Mouse (Mus musculus) liver, embryonic 14.5 days (tissue): ENCODE results near the gene Vasn. TPM values are rescaled to one million over a fixed set of nuclear protein-coding genes. Genes with fewer than 3 reads are reported as not detected.

Experiments
- ATAC-seq: fragments of 200-750 bp; cut with Nextera tagmentation; 2 replicates; pipeline ENCODE4 v1.8.0; 2017; ENCODE audit warnings: moderate number of reproducible peaks, mild to moderate bottlenecking, moderate library complexity; ENCODE audit not compliant: insufficient read depth
- DNase-seq, 3 experiments: peaks; one replicate each; pipeline ENCODE4 v3.0.0-alpha.2; 2012 to 2013; ENCODE audit warnings: low read depth in 3 of 3, low spot score in 3 of 3
- H3K27ac ChIP-seq: fragments of 300-500 bp; sonication (generic); 2 replicates; pipeline ENCODE4 v1.5.1; 2014; ENCODE audit warnings: moderate library complexity, mild to moderate bottlenecking, control low read depth, inconsistent platforms
- H3K27me3 ChIP-seq: fragments of 300-500 bp; sonication (generic); 2 replicates; pipeline ENCODE4 v1.6.1; 2014; ENCODE audit warnings: mild to moderate bottlenecking, low read length, moderate library complexity; ENCODE audit not compliant: control insufficient read depth, insufficient read depth
- H3K36me3 ChIP-seq: fragments of 300-500 bp; sonication (generic); replicated peaks from 2 replicates; pipeline ENCODE4 v1.6.1; 2014; ENCODE audit warnings: low read depth; ENCODE audit not compliant: control insufficient read depth, insufficient read depth
- H3K4me1 ChIP-seq, 2 experiments: fragments of 200-500 bp in 1 of 2; fragments of 300-500 bp in 1 of 2; sonication (generic) in 1 of 2; replicated peaks; 2 replicates each; pipeline ENCODE4 v1.6.1; 2012 to 2014; ENCODE audit warnings: antibody characterized with exemption in 1 of 2, inconsistent platforms in 1 of 2, low read length in 1 of 2; ENCODE audit not compliant: control insufficient read depth in 2 of 2, insufficient read depth in 2 of 2
- H3K4me2 ChIP-seq: fragments of 300-500 bp; sonication (generic); 2 replicates; pipeline ENCODE4 v1.6.1; 2014; ENCODE audit warnings: low read depth, mild to moderate bottlenecking, control low read depth, moderate library complexity
- H3K4me3 ChIP-seq, 2 experiments: fragments of 200-500 bp in 1 of 2; fragments of 300-500 bp in 1 of 2; sonication (generic) in 1 of 2; 2 replicates each; pipeline ENCODE4 v1.5.1; 2012 to 2014; ENCODE audit warnings: low read depth in 2 of 2, low read length in 2 of 2, mild to moderate bottlenecking in 2 of 2, control low read depth in 1 of 2, inconsistent platforms in 1 of 2, moderate library complexity in 1 of 2; ENCODE audit not compliant: insufficient read depth in 1 of 2
- H3K9ac ChIP-seq: fragments of 300-500 bp; sonication (generic); replicated peaks from 2 replicates; pipeline ENCODE4 v1.6.1; 2014; ENCODE audit warnings: mild to moderate bottlenecking, control low read depth, moderate library complexity
- H3K9me3 ChIP-seq: fragments of 300-500 bp; sonication (generic); 2 replicates; pipeline ENCODE4 v1.6.1; 2016; ENCODE audit warnings: low read length, mixed read lengths; ENCODE audit not compliant: control insufficient read depth
- CTCF ChIP-seq: IDR thresholded peaks from 2 replicates; pipeline ENCODE4 v1.5.1; 2016; ENCODE audit warnings: antibody characterized with exemption, low read depth, control low read depth
- EP300 ChIP-seq: IDR thresholded peaks from 2 replicates; pipeline ENCODE4 v1.6.1; 2016; ENCODE audit warnings: antibody characterized with exemption, low read depth
- WGBS: fragments of 180-500 bp; shearing (Covaris S2); extraction: QIAGEN DNeasy Blood & Tissue Kit; methylation state at CpG from one replicate; pipeline ENCODE4 v1.1.7; 2014; ENCODE audit not compliant: insufficient replicate concordance; 5-methylcytosine and 5-hydroxymethylcytosine counted together
- polyA plus RNA-seq, 2 experiments: library from polyadenylated mRNA; depleted of rRNA in 1 of 2; stranded (reverse) in 1 of 2; unstranded in 1 of 2; fragments of >200 nt; fragmentation: Nextera tagmentation in 1 of 2; extraction: Ambion mirVana in 1 of 2; gene quantifications; 2 replicates each; pipeline versions ENCODE4 v1.2.1 to v1.2.3; 2012 to 2014

Gene Vasn
- polyA plus RNA-seq, 2 experiments: 1.2 to 2.5 TPM

DNA sequence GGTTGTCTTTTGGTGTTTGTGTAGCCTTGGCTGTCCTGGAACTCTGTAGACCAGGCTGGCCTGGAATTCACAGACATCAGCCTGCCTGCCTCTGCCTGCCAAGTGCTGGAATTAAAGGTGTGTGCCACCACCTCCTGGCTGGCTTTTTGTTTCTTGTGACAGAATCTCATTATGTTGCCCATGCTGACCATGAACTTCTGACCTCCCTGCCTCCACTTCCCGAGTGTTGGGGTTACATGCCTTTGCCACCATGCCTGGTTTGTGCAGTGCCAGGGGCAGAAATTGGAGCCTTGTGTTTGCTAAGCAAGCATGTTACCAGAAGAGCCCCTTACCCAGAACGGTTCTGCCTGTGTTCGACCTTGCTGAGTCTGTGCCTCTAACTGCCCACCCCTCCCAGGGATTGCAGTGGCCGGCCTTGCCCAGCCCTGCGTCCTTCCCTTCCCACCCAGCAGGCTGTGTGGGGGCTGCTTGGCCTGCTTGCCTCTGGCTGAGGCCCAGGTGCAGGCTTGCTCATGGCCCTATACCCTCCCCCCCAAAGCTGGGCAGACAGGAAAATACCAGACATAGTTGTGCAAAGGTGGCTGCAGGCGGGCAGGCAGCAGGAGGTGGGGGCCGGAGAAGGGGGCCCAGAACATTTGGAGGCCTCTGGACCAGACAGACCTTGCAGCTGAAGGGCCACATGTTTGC, 36.8 kb upstream of the Vasn start:
- DNase-seq (no peak), ATAC-seq (no peak)
- no peaks in the 10 kb centered on the region for H3K9me3 ChIP-seq
- no peak overlapping the region for H3K9ac ChIP-seq
- H3K36me3 ChIP-seq: no peaks in the 10 kb centered on the region
- no peak overlapping the region for H3K4me2 ChIP-seq
- WGBS: 51% methylated on average over 7 of the region's 7 CpGs
- TF ChIP-seq CTCF (no peak), EP300 (no peak)
- H3K27ac ChIP-seq: no peak overlapping the region
- peaks cover 0 to 27% of the 10 kb centered on the region in 2 experiments; a peak in 2 of 4 replicates for H3K4me1 ChIP-seq
- no peak overlapping the region for H3K4me3 ChIP-seq
- no peaks in the 10 kb centered on the region for H3K27me3 ChIP-seq

DNA sequence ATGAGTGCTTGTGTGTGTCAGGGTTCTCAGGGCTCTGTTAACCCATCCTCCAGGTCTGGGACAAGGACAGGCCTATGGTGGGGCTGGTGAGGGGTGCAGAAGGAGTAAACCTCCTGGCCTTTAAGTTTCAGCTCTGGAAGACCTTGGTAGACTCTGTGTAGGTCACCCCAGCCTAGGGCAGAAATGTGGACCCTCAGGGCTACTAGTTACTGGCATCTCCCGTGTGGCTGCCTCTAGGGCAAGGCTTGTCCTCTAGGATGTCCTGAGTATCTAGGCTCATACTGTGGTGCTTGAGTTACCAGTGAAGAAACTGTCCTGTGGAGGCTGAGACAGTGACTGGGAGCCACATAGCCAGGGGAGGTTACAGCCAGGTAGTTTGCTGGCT, 36.3 kb upstream of the Vasn start:
- Histone ChIP-seq H3K4me2 (no peak overlapping the region), H3K36me3 (no peaks in the 10 kb centered on the region), H3K27me3 (no peaks in the 10 kb centered on the region), H3K27ac (no peak overlapping the region), H3K4me1 (peaks cover 0 to 27% of the 10 kb centered on the region in 2 experiments; a peak in 2 of 4 replicates), H3K9ac (no peak overlapping the region), H3K9me3 (no peaks in the 10 kb centered on the region), H3K4me3 (no peak overlapping the region)
- DNase-seq (no peak), ATAC-seq (no peak)
- TF ChIP-seq EP300 (no peak), CTCF (no peak)
- 60% methylated on average over 1 of the region's 1 CpGs for WGBS

DNA sequence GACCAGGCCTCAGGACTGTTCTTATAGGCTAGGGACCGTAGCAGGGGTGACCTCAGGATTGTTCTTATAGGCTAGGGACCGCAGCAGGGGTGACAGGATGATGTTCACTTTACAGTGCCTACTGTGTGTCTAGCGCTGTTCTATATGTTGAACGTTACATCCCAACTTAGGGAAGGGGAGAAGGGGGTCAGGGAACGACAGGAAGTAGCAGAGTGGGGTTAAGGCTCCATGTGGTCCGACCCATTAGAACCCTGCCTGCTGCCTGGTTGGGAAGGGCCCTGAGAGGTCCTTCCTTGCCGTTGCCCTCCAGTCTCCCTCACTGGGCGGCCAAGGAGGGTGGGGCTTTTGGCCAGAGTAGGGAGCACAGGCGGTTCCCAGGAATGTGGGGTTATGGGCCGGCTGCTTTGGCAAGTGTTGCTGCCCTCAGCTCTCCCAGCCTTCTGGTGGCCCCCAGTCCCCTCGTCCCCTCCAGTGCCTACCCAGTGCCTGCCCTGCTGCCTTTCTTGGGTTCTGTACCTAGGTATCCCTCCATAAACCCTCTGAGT, 35.4 kb upstream of the Vasn start:
- peaks cover 0 to 27% of the 10 kb centered on the region in 2 experiments; a peak in 2 of 4 replicates for H3K4me1 ChIP-seq
- H3K27ac ChIP-seq: no peak overlapping the region

DNA sequence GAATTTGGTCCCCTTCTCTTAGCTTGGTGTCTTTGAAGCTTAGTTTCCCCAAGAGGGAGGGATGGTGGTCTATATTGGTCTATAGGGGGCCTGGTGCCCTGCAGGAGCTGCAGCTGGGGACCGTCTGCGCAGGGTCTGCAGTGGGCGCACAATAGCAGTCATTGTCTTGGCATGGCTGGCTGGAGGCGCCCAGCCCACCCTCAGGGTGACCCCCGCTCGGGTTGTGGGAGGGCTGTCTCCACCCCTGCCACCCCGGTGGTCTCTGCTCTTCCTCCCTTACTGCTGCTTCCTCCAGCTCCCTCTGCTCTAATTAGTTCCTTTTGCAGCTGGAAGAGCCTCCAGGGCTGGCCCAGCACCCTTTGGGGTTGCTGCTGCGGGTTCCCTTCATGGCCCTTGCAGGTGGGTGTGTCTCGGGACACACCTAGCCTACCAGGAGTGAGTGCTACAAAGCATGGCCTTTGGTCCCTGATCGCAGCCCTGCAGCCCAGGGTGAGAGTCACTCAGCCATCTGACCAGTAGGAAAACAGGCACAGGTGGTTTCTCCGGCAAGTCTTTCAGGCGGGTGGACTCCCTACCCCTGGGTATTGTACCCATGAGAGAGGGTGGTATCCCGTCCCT, 34.1 kb upstream of the Vasn start:
- ATAC-seq (no peak), DNase-seq (no peak)
- no peaks in the 10 kb centered on the region for H3K9me3 ChIP-seq
- peaks cover 0 to 27% of the 10 kb centered on the region in 2 experiments; a peak in 2 of 4 replicates for H3K4me1 ChIP-seq
- H3K27ac ChIP-seq: no peak overlapping the region
- WGBS: 54% methylated on average over 13 of the region's 13 CpGs
- no peaks in the 10 kb centered on the region for H3K27me3 ChIP-seq
- no peak overlapping the region for H3K4me2 ChIP-seq
- H3K4me3 ChIP-seq: no peak overlapping the region
- no peak for TF ChIP-seq EP300
- no peak for TF ChIP-seq CTCF
- no peaks in the 10 kb centered on the region for H3K36me3 ChIP-seq
- no peak overlapping the region for H3K9ac ChIP-seq

More for the DNA sequence above, 35.4 kb upstream of the Vasn start:
- no peaks in the 10 kb centered on the region for H3K27me3 ChIP-seq
- WGBS: 64% methylated on average over 11 of the region's 11 CpGs
- no peak for TF ChIP-seq CTCF
- no peak for TF ChIP-seq EP300
- H3K36me3 ChIP-seq: no peaks in the 10 kb centered on the region
- no peak overlapping the region for H3K4me3 ChIP-seq
- no peak for DNase-seq
- no peaks in the 10 kb centered on the region for H3K9me3 ChIP-seq
- ATAC-seq: no peak
- H3K4me2 ChIP-seq: no peak overlapping the region
- H3K9ac ChIP-seq: no peak overlapping the region

DNA sequence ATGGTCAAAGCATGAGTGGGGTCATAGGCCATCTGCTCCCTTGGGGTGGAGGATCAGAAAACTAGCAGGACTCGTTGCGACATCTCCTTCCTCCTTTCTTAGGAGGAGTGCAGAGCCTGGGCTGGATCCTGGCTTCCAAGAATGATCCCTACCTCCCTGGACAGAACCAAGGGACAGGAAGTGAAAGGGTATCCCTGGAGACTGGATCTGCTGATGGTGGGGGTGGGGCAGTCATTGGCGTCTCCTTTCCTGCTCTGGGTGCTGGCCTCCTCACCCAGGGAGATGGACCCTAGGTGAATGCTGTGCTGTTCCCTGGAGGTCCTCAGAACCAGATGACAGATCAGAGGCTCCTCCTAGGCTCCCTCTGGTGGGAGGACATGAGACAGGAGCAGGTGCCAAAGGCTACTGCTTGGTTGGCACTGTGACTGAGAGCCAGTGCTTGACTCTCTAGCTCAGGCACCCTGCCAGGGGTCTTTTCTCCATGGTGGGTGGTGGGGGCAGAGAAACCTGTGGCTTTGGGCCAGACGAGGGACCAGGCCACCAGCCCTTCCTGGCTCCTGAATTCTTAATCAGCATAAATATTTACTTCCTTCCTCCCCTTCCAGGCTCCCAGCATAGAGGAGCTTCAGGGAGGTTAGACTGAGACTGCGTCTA, 33.2 kb upstream of the Vasn start:
- H3K36me3 ChIP-seq: no peaks in the 10 kb centered on the region
- 27% methylated on average over 5 of the region's 5 CpGs for whole genome bisulfite sequencing
- no peaks in the 10 kb centered on the region for H3K27me3 ChIP-seq
- DNase-seq (no peak), ATAC-seq (no peak)
- H3K27ac ChIP-seq: no peak overlapping the region
- H3K9ac ChIP-seq: no peak overlapping the region
- peak; percentile 73 for TF ChIP-seq CTCF
- TF ChIP-seq EP300: no peak
- H3K4me1 ChIP-seq: peaks cover 0 to 27% of the 10 kb centered on the region in 2 experiments; a peak in 2 of 4 replicates
- no peaks in the 10 kb centered on the region for H3K9me3 ChIP-seq
- no peak overlapping the region for H3K4me2 ChIP-seq
- no peak overlapping the region for H3K4me3 ChIP-seq
